Mouse (Mus musculus): ENCODE measurements around the gene Rev1. TPM values are rescaled to one million over a fixed set of nuclear protein-coding genes. Genes with fewer than 3 reads are reported as not detected.

The Rev1 gene
- polyA plus RNA-seq (2012; ENCODE audit: insufficient read depth, insufficient read length, missing spikeins) = 12.0 and 13.4 TPM in 2 replicates

GRCm38 (mm10) chr1:38129501-38130267 is at the start of gene Rev1:
TSS of gene Rev1 (minus strand) at chr1:38129801.
- Histone ChIP-seq H3K27ac (ENCODE audit: insufficient read depth, low read depth, low read length) (peak within 1 kb of the TSS; percentile 73), H3K4me3 (ENCODE audit: insufficient read depth, low read length) (peak within 1 kb of the TSS; percentile 73), H3K4me1 (ENCODE audit: control insufficient read depth, insufficient read depth, low read length) (peaks cover 11% of the 10 kb centered on the region)
- TF ChIP-seq CTCF (IDR thresholded peaks at IDR 0.05; ENCODE audit: low read depth, low read length) (peak; percentile 65), POLR2A (IDR thresholded peaks at IDR 0.05; ENCODE audit: borderline replicate concordance, low read depth, low read length) (no peak)

GRCm38 (mm10) chr1:38178929-38179328 is 49.3 kb upstream of the Rev1 start:
- no peak for TF ChIP-seq POLR2A (IDR thresholded peaks at IDR 0.05; ENCODE audit: borderline replicate concordance, low read depth, low read length)
- Histone ChIP-seq H3K27ac (ENCODE audit: insufficient read depth, low read depth, low read length) (no peak overlapping the region), H3K4me3 (ENCODE audit: insufficient read depth, low read length) (no peak overlapping the region), H3K4me1 (ENCODE audit: control insufficient read depth, insufficient read depth, low read length) (no peaks in the 10 kb centered on the region)

GRCm38 (mm10) chr1:38176077-38176476 is 46.5 kb upstream of the Rev1 start:
- H3K4me3 ChIP-seq (ENCODE audit: insufficient read depth, low read length) = no peak overlapping the region
- no peak overlapping the region for H3K27ac ChIP-seq (ENCODE audit: insufficient read depth, low read depth, low read length)
- TF ChIP-seq POLR2A (IDR thresholded peaks at IDR 0.05; ENCODE audit: borderline replicate concordance, low read depth, low read length) (no peak), CTCF (IDR thresholded peaks at IDR 0.05; ENCODE audit: low read depth, low read length) (no peak)
- no peaks in the 10 kb centered on the region for H3K4me1 ChIP-seq (ENCODE audit: control insufficient read depth, insufficient read depth, low read length)

- Histone ChIP-seq H3K4me1 (ENCODE audit: control insufficient read depth, insufficient read depth, low read length) (no peaks in the 10 kb centered on the region), H3K27ac (ENCODE audit: insufficient read depth, low read depth, low read length) (no peak overlapping the region), H3K4me3 (ENCODE audit: insufficient read depth, low read length) (no peak overlapping the region)
- no peak for TF ChIP-seq CTCF (IDR thresholded peaks at IDR 0.05; ENCODE audit: low read depth, low read length)
- no peak for TF ChIP-seq POLR2A (IDR thresholded peaks at IDR 0.05; ENCODE audit: borderline replicate concordance, low read depth, low read length)
Measured at GRCm38 (mm10) chr1:38171874-38172273, 42.3 kb upstream of the Rev1 start.

- TF ChIP-seq CTCF (IDR thresholded peaks at IDR 0.05; ENCODE audit: low read depth, low read length) = no peak
- TF ChIP-seq POLR2A (IDR thresholded peaks at IDR 0.05; ENCODE audit: borderline replicate concordance, low read depth, low read length) = no peak
- Histone ChIP-seq H3K4me3 (ENCODE audit: insufficient read depth, low read length) (no peak overlapping the region), H3K4me1 (ENCODE audit: control insufficient read depth, insufficient read depth, low read length) (no peaks in the 10 kb centered on the region), H3K27ac (ENCODE audit: insufficient read depth, low read depth, low read length) (no peak overlapping the region)
Measured at GRCm38 (mm10) chr1:38165696-38166095, 36.1 kb upstream of the Rev1 start.

GRCm38 (mm10) chr1:38150086-38150485 is 20.5 kb upstream of the Rev1 start:
- H3K27ac ChIP-seq (ENCODE audit: insufficient read depth, low read depth, low read length) = no peak overlapping the region
- TF ChIP-seq POLR2A (IDR thresholded peaks at IDR 0.05; ENCODE audit: borderline replicate concordance, low read depth, low read length) = no peak
- TF ChIP-seq CTCF (IDR thresholded peaks at IDR 0.05; ENCODE audit: low read depth, low read length) = no peak
- H3K4me1 ChIP-seq (ENCODE audit: control insufficient read depth, insufficient read depth, low read length) = no peaks in the 10 kb centered on the region
- H3K4me3 ChIP-seq (ENCODE audit: insufficient read depth, low read length) = no peak overlapping the region

GRCm38 (mm10) chr1:38146008-38146407 is 16.4 kb upstream of the Rev1 start:
- H3K4me3 ChIP-seq (ENCODE audit: insufficient read depth, low read length) = no peak overlapping the region
- no peaks in the 10 kb centered on the region for H3K4me1 ChIP-seq (ENCODE audit: control insufficient read depth, insufficient read depth, low read length)
- no peak overlapping the region for H3K27ac ChIP-seq (ENCODE audit: insufficient read depth, low read depth, low read length)
- no peak for TF ChIP-seq POLR2A (IDR thresholded peaks at IDR 0.05; ENCODE audit: borderline replicate concordance, low read depth, low read length)
- TF ChIP-seq CTCF (IDR thresholded peaks at IDR 0.05; ENCODE audit: low read depth, low read length) = no peak

GRCm38 (mm10) chr1:38141371-38141770 is 11.8 kb upstream of the Rev1 start:
- TF ChIP-seq POLR2A (IDR thresholded peaks at IDR 0.05; ENCODE audit: borderline replicate concordance, low read depth, low read length) = no peak
- TF ChIP-seq CTCF (IDR thresholded peaks at IDR 0.05; ENCODE audit: low read depth, low read length) = no peak
- no peak overlapping the region for H3K4me3 ChIP-seq (ENCODE audit: insufficient read depth, low read length)
- no peaks in the 10 kb centered on the region for H3K4me1 ChIP-seq (ENCODE audit: control insufficient read depth, insufficient read depth, low read length)
- H3K27ac ChIP-seq (ENCODE audit: insufficient read depth, low read depth, low read length) = no peak overlapping the region

GRCm38 (mm10) chr1:38140911-38141310 is 11.3 kb upstream of the Rev1 start:
- H3K27ac ChIP-seq (ENCODE audit: insufficient read depth, low read depth, low read length) = no peak overlapping the region
- H3K4me1 ChIP-seq (ENCODE audit: control insufficient read depth, insufficient read depth, low read length) = no peaks in the 10 kb centered on the region
- TF ChIP-seq CTCF (IDR thresholded peaks at IDR 0.05; ENCODE audit: low read depth, low read length) (no peak), POLR2A (IDR thresholded peaks at IDR 0.05; ENCODE audit: borderline replicate concordance, low read depth, low read length) (no peak)
- H3K4me3 ChIP-seq (ENCODE audit: insufficient read depth, low read length) = no peak overlapping the region

GRCm38 (mm10) chr1:38139396-38139795 is 9.8 kb upstream of the Rev1 start:
- TF ChIP-seq POLR2A (IDR thresholded peaks at IDR 0.05; ENCODE audit: borderline replicate concordance, low read depth, low read length) (no peak), CTCF (IDR thresholded peaks at IDR 0.05; ENCODE audit: low read depth, low read length) (no peak)
- no peaks in the 10 kb centered on the region for H3K4me1 ChIP-seq (ENCODE audit: control insufficient read depth, insufficient read depth, low read length)
- no peak overlapping the region for H3K4me3 ChIP-seq (ENCODE audit: insufficient read depth, low read length)
- H3K27ac ChIP-seq (ENCODE audit: insufficient read depth, low read depth, low read length) = no peak overlapping the region
